Mouse (Mus musculus): ENCODE data around the gene Gm5741.

GRCm38 (mm10) chr8:85036381-85036717, 31.4 kb downstream of the Gm5741 start:
- TF ChIP-seq CTCF (conservative IDR thresholded peaks at IDR 0.05; ENCODE audit: low read length), result no peak
- no peak for TF ChIP-seq POU5F1 (IDR thresholded peaks at IDR 0.05; ENCODE audit: borderline replicate concordance, low read length)
